Mouse (Mus musculus) embryo, embryonic 11.5 days (tissue): ENCODE results near the gene Cacna1e.

Source experiments
- DNase-seq: peaks from one replicate; pipeline ENCODE4 v3.0.0-alpha.2; 2012; ENCODE audit warnings: low read depth, low spot score

Gene Cacna1e

GRCm38 (mm10) chr1:154712747-154713146, 171.6 kb downstream of the Cacna1e start:
- DNase-seq: no peak

- no peak for DNase-seq
Observed at GRCm38 (mm10) chr1:154707584-154708290, 176.6 kb downstream of the Cacna1e start.

DNA sequence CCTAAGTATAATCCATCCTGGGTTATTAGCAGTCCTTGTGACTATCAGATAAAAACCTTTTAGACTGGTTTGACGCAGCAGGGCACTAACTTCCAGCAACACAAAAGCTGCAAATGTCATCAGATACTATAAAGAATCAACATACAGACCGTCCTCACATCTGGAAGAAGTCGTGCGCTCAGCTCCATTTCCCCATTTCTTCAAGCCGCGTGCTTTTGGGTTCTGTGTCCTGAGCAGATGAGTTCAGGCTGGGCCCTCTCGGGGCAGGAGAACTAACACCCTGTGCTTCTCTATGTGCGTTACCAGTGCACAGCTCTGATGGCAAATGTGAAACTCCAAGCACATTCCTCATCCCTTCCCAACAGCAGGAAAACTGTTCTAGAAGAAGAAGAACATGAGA, 177.3 kb downstream of the Cacna1e start:
- DNase-seq: no peak

- DNase-seq: no peak
Observed at GRCm38 (mm10) chr1:154705882-154706565, 178.3 kb downstream of the Cacna1e start.

DNA sequence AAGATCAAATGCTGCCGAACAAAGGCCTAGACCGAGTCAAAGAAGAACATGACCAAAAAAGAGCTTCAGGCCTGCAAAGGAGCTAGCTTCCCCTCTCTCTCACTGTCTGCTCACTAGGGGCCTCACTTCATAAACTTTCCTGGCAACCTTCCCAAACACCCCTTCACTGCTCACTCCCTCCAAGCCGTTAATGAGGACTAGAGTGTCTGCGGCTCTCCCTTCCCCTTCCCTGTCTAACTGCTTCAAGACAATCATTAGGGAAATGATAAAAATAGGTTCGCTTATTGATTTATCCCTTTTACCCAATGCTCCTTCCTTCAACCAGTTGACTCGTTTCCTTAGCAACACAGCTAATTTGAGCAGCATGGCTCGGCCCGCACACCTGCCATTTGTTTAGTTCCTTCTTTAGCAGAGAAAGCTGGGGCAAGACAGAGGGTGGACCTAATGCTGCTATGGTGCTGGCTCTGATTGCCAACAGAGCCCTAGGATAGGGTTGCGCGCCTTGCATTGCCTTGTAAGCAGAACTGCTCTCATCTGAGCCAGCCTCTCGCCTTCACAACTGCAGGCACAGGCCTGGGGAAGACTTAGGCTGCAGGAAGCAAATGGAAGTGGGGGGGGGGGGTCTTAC, 179.6 kb downstream of the Cacna1e start:
- no peak for DNase-seq

DNA sequence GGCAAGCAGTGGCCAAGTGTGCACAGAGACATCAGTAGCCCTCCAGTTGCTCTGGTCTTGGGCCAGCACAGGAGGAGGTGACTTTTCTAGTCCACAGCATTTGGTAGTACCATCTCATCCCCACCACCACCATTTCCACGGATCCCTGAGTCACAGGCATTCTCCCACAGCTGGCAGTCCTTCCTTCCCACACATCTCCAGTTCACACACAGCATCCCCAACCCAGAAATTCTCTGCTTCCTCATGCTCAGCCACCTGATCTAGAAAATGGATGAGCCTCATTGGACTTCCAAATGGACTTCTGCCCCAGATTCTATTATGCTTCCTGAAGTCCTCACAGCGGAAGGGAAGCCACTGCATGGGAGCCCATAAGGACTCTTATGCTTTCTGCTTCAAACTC, 181.7 kb downstream of the Cacna1e start:
- DNase-seq: no peak

- no peak for DNase-seq
Observed at GRCm38 (mm10) chr1:154688876-154689665, 195.2 kb downstream of the Cacna1e start.

GRCm38 (mm10) chr1:154686861-154687260, 197.4 kb downstream of the Cacna1e start:
- no peak for DNase-seq

GRCm38 (mm10) chr1:154683477-154684106, 200.7 kb downstream of the Cacna1e start:
- no peak for DNase-seq

DNA sequence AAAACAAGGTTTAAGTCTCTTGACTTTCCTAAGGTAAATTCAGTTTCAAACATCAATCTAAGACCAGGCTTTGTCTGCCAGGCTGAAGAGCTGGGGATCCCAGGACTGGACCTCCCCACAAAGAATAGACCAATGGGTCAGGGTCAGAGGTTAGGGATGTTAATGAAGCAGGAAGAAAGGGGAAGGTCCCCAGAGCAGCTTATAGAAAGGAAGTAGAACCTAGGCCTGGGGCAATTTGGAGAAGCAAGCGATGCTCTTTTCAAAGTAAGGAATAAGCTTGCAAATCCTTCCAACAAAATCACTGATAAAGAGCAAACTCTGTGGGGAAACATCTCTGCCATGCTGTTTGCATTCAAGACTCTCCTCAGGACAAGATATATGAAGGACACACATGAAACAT, 205.3 kb downstream of the Cacna1e start:
- DNase-seq: no peak

- no peak for DNase-seq
Observed at GRCm38 (mm10) chr1:154678151-154678550, 206.2 kb downstream of the Cacna1e start.

GRCm38 (mm10) chr1:154677677-154678076, 206.6 kb downstream of the Cacna1e start:
- DNase-seq: no peak

DNA sequence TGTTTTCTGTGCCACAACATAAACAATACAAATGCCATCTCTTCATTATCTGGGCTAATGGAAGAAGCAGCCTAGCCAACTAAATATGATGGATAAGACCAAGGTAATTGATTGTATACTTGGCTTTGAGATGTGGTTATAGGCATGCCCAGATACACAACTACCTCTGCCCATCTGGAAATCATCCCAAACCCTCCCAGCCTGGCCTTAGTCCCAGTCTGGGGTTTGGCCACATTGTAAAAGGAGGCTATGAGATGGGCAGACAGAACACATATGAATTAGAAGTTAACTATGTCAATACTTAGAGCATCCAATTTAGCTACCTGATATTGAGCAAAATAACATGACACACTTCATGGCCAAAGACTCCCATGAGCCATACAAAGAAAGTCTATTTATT, 220.6 kb downstream of the Cacna1e start:
- no peak for DNase-seq

- no peak for DNase-seq
Observed at GRCm38 (mm10) chr1:154661977-154662376, 222.3 kb downstream of the Cacna1e start.

GRCm38 (mm10) chr1:154661221-154661864, 223.0 kb downstream of the Cacna1e start:
- DNase-seq: peak; percentile 5

- no peak for DNase-seq
Observed at GRCm38 (mm10) chr1:154657366-154657765, 226.9 kb downstream of the Cacna1e start.

GRCm38 (mm10) chr1:154653951-154654350, 230.3 kb downstream of the Cacna1e start:
- no peak for DNase-seq

GRCm38 (mm10) chr1:154646156-154646950, 237.9 kb downstream of the Cacna1e start:
- DNase-seq: no peak

DNA sequence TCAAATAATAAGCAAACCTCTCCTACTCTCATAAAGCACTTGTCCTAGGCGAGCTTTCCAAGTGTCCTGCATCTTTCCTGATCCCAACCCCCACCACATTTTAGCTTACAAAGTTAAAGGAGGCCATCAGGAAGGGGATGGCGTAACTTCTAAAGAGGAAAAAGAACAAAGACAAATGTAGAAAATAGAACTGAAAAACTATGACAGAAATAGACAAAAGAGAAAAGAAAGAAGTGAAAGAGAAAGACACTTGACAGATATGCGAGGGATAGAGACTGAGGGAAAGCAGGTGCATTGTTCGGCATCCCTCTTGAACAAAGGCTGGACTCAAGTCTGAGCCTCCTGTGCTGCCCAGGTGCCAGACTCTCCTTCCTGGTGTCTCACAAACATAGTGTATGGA, 246.5 kb downstream of the Cacna1e start:
- DNase-seq: no peak

GRCm38 (mm10) chr1:154635766-154636165, 248.5 kb downstream of the Cacna1e start:
- DNase-seq: no peak
